Comparison of ENCODE assay signal across 8 mouse cellular contexts in genomic region chr6:114345156-114345555, GRCm38 (mm10). TPM values are rescaled to one million over a fixed set of nuclear protein-coding genes. Genes with fewer than 3 reads are reported as not detected.
DNase-seq lines count a peak whose midpoint lies in the region; ATAC-seq lines count a peak whose summit lies in the region.

No protein-coding gene starts in this region.

- WGBS in large intestine, adult 2 months, result 31% methylated on average over 4 of the region's 4 CpGs

- peak; percentile 44 for DNase-seq in CD4-positive, CD25-positive, alpha-beta regulatory T cell, adult 2 months (ENCODE audit: low read depth, low spot score)
- peak; percentile 7 for DNase-seq in CD4-positive helper T cell, adult 2 months (ENCODE audit: low read depth, low spot score)
- DNase-seq in cerebellum, adult 18-20 months, result peak; percentile 53 to 61
- peak; percentile 49 to 56 for DNase-seq in gastrocnemius, postnatal 36 days
- DNase-seq in large intestine, adult 2 months (ENCODE audit: low read depth, low spot score), result peak; percentile 22
- peak; percentile 33 to 74 for DNase-seq in spleen, postnatal 4 days (ENCODE audit: low spot score in 2 of 2)

- ATAC-seq in CD4-positive, CD25-positive, alpha-beta regulatory T cell, adult 4 months, result no peak
- ATAC-seq in megakaryocyte, adult 5-6 weeks (ENCODE audit: poor library complexity, severe bottlenecking), result 0 out of 2 replicates have a peak, but pooled peaks have one; percentile 33

- intact Hi-C loops in gastrocnemius, postnatal 36 days (cut with DNase I), result loop anchor here (5.0 to 10.0 kb wide), 2 partner anchors 112 to 120 kb away; no protein-coding TSS in a partner anchor

RNA-seq across cellular contexts. Expression of gene Hrh1, which starts 52.6 kb away (rescaled TPM):
- polyA plus RNA-seq in CD4-positive, CD25-positive, alpha-beta regulatory T cell, adult 4 months (2017; shearing (Covaris generic)), result not detected
- total RNA-seq in gastrocnemius, postnatal 36 days (2021), result under 1 TPM; 0.33 to 0.35 TPM
- polyA plus RNA-seq in large intestine, adult 2 months (2012; rRNA removed), result 3.6 and 3.9 TPM in 2 replicates
- total RNA-seq in megakaryocyte, adult 5-6 weeks (2015), result 0.23 and 0.78 TPM in 2 replicates
- total RNA-seq in megakaryocyte, adult 5-6 weeks (2017), result 1.1 TPM in 1 of 2 replicates, not detected in the other

Comparison
In these comparisons a context has a peak if more than half of its experiments do, and no peak if none do; other contexts are left out.
1. DNase-seq: peak in every context shown above with its lines; median percentile 57 in cerebellum, adult 18-20 months; 54 in spleen, postnatal 4 days; 52 in gastrocnemius, postnatal 36 days; 44 in CD4-positive, CD25-positive, alpha-beta regulatory T cell, adult 2 months; 22 in large intestine, adult 2 months; 7 in CD4-positive helper T cell, adult 2 months.